Mouse (Mus musculus) hindbrain, embryonic 15.5 days (tissue): ENCODE results near the gene Il17rc. TPM values are rescaled to one million over a fixed set of nuclear protein-coding genes. Genes with fewer than 3 reads are reported as not detected.

Experiments
- ATAC-seq: fragments of 200-750 bp; cut with Nextera tagmentation; 2 replicates; pipeline ENCODE4 v1.8.0; 2017; ENCODE audit warnings: low read depth, moderate number of reproducible peaks, moderate TSS enrichment; ENCODE audit not compliant: low FRiP score
- H3K27ac ChIP-seq: fragments of 300-500 bp; sonication (generic); replicated peaks from 2 replicates; pipeline ENCODE4 v1.5.1; 2015; ENCODE audit warnings: mild to moderate bottlenecking, inconsistent platforms
- H3K27me3 ChIP-seq: fragments of 300-500 bp; sonication (generic); 2 replicates; pipeline ENCODE4 v1.6.1; 2015; ENCODE audit warnings: control low read depth, inconsistent platforms
- H3K36me3 ChIP-seq: fragments of 300-500 bp; sonication (generic); 2 replicates; pipeline ENCODE4 v1.6.1; 2015; ENCODE audit warnings: control low read depth, inconsistent platforms
- H3K4me1 ChIP-seq: fragments of 300-500 bp; sonication (generic); replicated peaks from 2 replicates; pipeline ENCODE4 v1.6.1; 2015; ENCODE audit warnings: control low read depth, inconsistent platforms
- H3K4me2 ChIP-seq: fragments of 300-500 bp; sonication (generic); 2 replicates; pipeline ENCODE4 v1.6.1; 2015; ENCODE audit warnings: moderate library complexity, mild to moderate bottlenecking, inconsistent platforms
- H3K4me3 ChIP-seq: fragments of 300-500 bp; sonication (generic); 2 replicates; pipeline ENCODE4 v1.5.1; 2015; ENCODE audit warnings: mild to moderate bottlenecking, inconsistent platforms
- H3K9ac ChIP-seq: fragments of 300-500 bp; sonication (generic); 2 replicates; pipeline ENCODE4 v1.6.1; 2015; ENCODE audit warnings: inconsistent platforms
- H3K9me3 ChIP-seq: fragments of 300-500 bp; sonication (generic); 2 replicates; pipeline ENCODE4 v1.6.1; 2016; ENCODE audit warnings: control low read depth, inconsistent platforms
- WGBS: fragments of 180-500 bp; shearing (Covaris S2); methylation state at CpG from one replicate; pipeline ENCODE4 v1.1.7; 2015; 5-methylcytosine and 5-hydroxymethylcytosine counted together
- polyA plus RNA-seq: library from polyadenylated mRNA; unstranded; fragments of >200 nt; fragmentation: Nextera tagmentation; extraction: Ambion mirVana; gene quantifications from 2 replicates; pipeline ENCODE4 v1.2.1, GENCODE M21; 2015

Gene Il17rc
- polyA plus RNA-seq, 1 experiment from 2014 or later, result 3.2 TPM

DNA sequence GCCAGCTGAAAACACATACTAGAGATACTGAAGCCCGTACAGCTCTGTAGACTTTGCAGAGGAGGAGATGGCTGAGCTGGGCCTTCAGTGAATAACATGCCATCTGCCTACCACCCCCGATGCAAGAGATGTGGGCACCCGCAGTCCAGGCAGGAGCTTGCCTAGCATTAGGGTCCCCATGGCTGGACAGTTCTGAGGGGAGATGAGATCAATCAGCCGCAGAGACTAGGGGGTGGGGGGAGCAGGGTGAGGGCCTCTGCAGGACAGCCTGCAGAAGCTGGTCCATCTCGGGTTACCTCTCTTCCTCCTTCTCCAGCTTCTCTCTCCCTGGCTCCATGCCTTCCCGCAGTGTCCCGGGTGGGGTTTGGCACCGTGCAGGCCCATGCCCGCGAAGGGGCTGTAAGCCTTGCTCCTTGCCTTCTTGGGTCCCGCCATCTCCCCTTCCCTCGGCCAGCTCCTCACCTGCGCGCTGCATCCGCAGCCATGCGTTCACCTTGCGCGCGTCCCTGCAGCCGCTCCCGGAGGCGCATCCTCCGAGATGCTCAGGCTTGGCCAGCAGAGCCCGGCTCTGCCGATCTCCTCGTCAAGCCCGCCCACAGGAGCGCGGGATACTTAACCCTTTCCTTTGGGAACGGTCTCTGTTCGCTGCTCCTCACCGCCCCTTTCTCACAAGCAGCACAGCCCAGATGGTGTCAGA is 30.3 kb downstream of the Il17rc start, which contains the start of gene Prrt3:
Prrt3 (minus strand) TSS at position 544 of the 697 bp plus-strand sequence.
- Histone ChIP-seq H3K27me3 (no peaks in the 10 kb centered on the region), H3K9me3 (no peaks in the 10 kb centered on the region), H3K4me2 (peak within 1 kb of the TSS; percentile 62), H3K36me3 (no peaks in the 10 kb centered on the region), H3K4me3 (peak within 1 kb of the TSS; percentile 53), H3K27ac (peak within 1 kb of the TSS; percentile 75), H3K4me1 (peaks cover 9% of the 10 kb centered on the region), H3K9ac (peak within 1 kb of the TSS; percentile 68)
- peak; percentile 89 for ATAC-seq
- WGBS, result 1% methylated on average over 32 of the region's 32 CpGs

GRCm38 (mm10) chr6:113502801-113503200 is 31.6 kb downstream of the Il17rc start:
- 70% methylated on average over 2 of the region's 2 CpGs for WGBS
- no peak for ATAC-seq
- Histone ChIP-seq H3K4me1 (peaks cover 9% of the 10 kb centered on the region), H3K9me3 (no peaks in the 10 kb centered on the region), H3K36me3 (no peaks in the 10 kb centered on the region), H3K9ac (no peak overlapping the region), H3K4me2 (no peak overlapping the region), H3K27ac (no peak overlapping the region), H3K27me3 (no peaks in the 10 kb centered on the region), H3K4me3 (no peak overlapping the region)

- no peak overlapping the region for H3K27ac ChIP-seq
- no peak overlapping the region for H3K4me2 ChIP-seq
- no peak overlapping the region for H3K9ac ChIP-seq
- no peaks in the 10 kb centered on the region for H3K36me3 ChIP-seq
- WGBS, result 73% methylated on average over 1 of the region's 1 CpGs
- H3K4me3 ChIP-seq, result no peak overlapping the region
- peaks cover 6% of the 10 kb centered on the region for H3K4me1 ChIP-seq
- no peak for ATAC-seq
- H3K27me3 ChIP-seq, result no peaks in the 10 kb centered on the region
- H3K9me3 ChIP-seq, result no peaks in the 10 kb centered on the region
Observed at GRCm38 (mm10) chr6:113505689-113506088, 34.5 kb downstream of the Il17rc start.

- Histone ChIP-seq H3K4me3 (no peak overlapping the region), H3K36me3 (peaks cover 2% of the 10 kb centered on the region; the same call in 1 of the 2 replicates), H3K27ac (no peak overlapping the region), H3K27me3 (no peaks in the 10 kb centered on the region), H3K9ac (no peak overlapping the region), H3K4me2 (no peak overlapping the region), H3K9me3 (no peaks in the 10 kb centered on the region), H3K4me1 (no peaks in the 10 kb centered on the region; the same call in 1 of the 2 replicates)
- ATAC-seq, result no peak
Observed at GRCm38 (mm10) chr6:113507130-113507529, 35.9 kb downstream of the Il17rc start.

DNA sequence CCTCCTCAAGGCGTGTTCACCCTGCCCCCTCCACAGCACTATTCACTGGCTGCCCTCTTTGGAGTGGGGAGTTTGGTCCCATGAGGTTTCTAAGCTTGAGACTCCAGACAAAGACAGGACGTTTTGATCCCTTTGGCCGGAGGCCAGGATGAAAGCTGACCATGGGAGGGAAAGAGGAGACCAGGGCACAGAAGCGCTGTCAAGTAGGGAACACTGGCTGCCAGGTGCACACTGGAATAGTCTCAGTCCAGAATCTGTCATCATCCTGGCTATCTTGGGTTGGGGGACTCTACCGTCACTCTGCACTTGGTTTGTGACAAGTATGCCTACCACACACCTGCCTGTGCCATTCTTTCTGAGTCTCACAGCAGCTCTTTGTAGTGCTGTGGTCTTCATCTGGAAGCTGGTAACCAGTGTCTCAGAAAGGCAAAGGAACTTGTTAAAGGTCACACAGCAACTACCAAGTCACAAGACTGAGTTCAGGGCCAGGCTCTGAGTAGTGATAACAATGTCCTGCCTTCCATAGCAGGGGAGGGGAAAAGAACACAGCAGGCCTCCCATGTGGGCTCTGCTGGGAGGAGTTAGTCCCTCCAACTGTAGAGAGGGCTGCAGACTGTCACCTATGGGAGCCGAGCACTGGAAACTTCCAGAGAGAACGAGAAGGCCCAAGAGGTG is 37.2 kb downstream of the Il17rc start:
- Histone ChIP-seq H3K9me3 (no peaks in the 10 kb centered on the region), H3K36me3 (peaks cover 6% of the 10 kb centered on the region), H3K27me3 (no peaks in the 10 kb centered on the region), H3K4me1 (no peaks in the 10 kb centered on the region), H3K4me2 (no peak overlapping the region), H3K27ac (no peak overlapping the region), H3K4me3 (no peak overlapping the region), H3K9ac (no peak overlapping the region)
- ATAC-seq, result 0 out of 2 replicates have a peak, but pooled peaks have one; percentile 42
- 62% methylated on average over 7 of the region's 7 CpGs for WGBS

DNA sequence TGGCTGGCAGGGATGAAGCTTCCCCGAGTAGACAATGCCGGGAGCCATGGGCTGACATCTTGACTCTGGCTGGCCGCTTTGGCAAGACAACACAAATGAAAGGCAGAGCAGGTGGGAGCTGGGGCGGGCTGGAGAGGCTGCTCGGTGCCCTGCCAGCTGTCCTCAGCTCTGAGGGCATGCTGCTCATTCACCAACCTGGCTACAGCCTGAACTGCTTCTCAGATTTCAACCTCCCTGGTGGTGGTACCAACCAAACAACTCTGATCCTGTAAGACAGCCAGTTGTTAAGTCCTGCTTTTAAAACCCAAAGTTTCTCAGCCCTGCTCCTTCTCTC is 37.7 kb downstream of the Il17rc start:
- H3K4me2 ChIP-seq, result no peak overlapping the region
- H3K27ac ChIP-seq, result no peak overlapping the region
- no peak overlapping the region for H3K4me3 ChIP-seq
- no peaks in the 10 kb centered on the region for H3K27me3 ChIP-seq
- no peaks in the 10 kb centered on the region for H3K4me1 ChIP-seq
- H3K36me3 ChIP-seq, result peaks cover 11% of the 10 kb centered on the region
- 37% methylated on average over 5 of the region's 5 CpGs for WGBS
- no peak overlapping the region for H3K9ac ChIP-seq
- no peak for ATAC-seq
- no peaks in the 10 kb centered on the region for H3K9me3 ChIP-seq

GRCm38 (mm10) chr6:113513944-113514343 is 42.7 kb downstream of the Il17rc start:
- H3K4me3 ChIP-seq, result no peak overlapping the region
- H3K27me3 ChIP-seq, result no peaks in the 10 kb centered on the region
- ATAC-seq, result no peak
- H3K4me1 ChIP-seq, result no peaks in the 10 kb centered on the region
- 92% methylated on average over 6 of the region's 6 CpGs for WGBS
- H3K36me3 ChIP-seq, result peaks cover 62% of the 10 kb centered on the region
- no peak overlapping the region for H3K4me2 ChIP-seq
- no peaks in the 10 kb centered on the region for H3K9me3 ChIP-seq
- H3K9ac ChIP-seq, result no peak overlapping the region
- no peak overlapping the region for H3K27ac ChIP-seq

GRCm38 (mm10) chr6:113514600-113514999 is 43.4 kb downstream of the Il17rc start:
- Histone ChIP-seq H3K36me3 (peaks cover 68% of the 10 kb centered on the region), H3K4me3 (no peak overlapping the region), H3K4me2 (no peak overlapping the region), H3K27me3 (no peaks in the 10 kb centered on the region), H3K27ac (no peak overlapping the region), H3K9me3 (no peaks in the 10 kb centered on the region), H3K4me1 (no peaks in the 10 kb centered on the region), H3K9ac (no peak overlapping the region)
- WGBS, result 97% methylated on average over 3 of the region's 3 CpGs
- ATAC-seq, result no peak

DNA sequence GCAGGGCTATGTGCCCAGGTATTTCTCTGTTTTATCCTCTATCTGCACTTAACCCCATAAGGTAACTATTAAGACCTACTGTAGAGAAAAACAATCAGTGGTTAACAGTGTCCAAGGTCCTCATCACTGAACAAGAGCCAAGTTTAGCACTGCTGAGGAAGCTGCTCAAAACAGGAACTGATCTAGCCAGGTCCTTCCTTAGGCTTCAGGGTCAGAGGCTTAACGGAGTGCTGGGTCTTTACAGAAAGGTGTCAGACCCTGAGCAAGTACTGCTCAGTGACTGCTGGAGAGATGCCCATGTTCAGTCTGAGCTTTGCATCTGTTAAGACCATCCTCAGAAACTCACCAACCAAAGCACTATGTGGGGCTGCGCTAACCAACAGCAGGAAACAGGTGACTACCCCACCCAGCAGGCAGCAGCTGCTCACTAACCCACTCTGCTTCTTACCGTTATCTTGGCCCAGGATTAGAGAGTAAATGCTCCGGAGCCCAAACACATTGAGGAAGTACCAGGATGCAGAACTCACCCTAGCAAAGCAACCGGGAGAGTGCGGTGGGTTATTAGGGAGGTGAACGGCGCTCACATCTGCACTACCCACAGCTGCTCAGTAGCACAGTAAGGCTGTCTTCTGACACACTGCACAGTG is 46.3 kb downstream of the Il17rc start:
- Histone ChIP-seq H3K9me3 (no peaks in the 10 kb centered on the region), H3K4me2 (no peak overlapping the region), H3K4me3 (no peak overlapping the region), H3K27me3 (no peaks in the 10 kb centered on the region), H3K36me3 (peaks cover 92% of the 10 kb centered on the region), H3K4me1 (no peaks in the 10 kb centered on the region), H3K9ac (no peak overlapping the region), H3K27ac (no peak overlapping the region)
- WGBS, result 93% methylated on average over 8 of the region's 8 CpGs
- ATAC-seq, result no peak

DNA sequence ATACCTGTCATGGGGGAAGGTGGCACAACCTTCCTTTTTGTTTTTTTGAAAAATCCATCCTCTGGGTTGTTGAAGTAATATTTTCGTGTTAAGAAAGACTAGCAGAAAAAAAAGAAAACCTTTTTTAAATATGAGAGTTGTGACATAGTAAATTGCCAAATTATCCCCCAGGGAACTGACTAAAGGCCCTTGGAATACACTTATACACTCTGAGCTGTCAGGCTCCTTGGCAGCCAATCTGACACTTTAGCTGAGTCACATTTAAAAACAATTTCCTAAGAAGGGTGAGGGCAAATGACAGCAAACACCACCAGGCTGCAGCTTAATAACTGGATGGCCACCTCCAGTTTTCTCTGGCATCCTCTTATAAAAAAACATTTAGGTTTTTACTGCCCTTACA is 51.1 kb downstream of the Il17rc start:
- H3K9ac ChIP-seq, result no peak overlapping the region
- H3K4me2 ChIP-seq, result no peak overlapping the region
- no peaks in the 10 kb centered on the region for H3K9me3 ChIP-seq
- WGBS, result 97% methylated on average over 1 of the region's 1 CpGs
- H3K27me3 ChIP-seq, result no peaks in the 10 kb centered on the region
- no peaks in the 10 kb centered on the region for H3K4me1 ChIP-seq
- no peak for ATAC-seq
- H3K36me3 ChIP-seq, result peaks cover 63% of the 10 kb centered on the region
- H3K27ac ChIP-seq, result no peak overlapping the region
- no peak overlapping the region for H3K4me3 ChIP-seq

- Histone ChIP-seq H3K4me2 (no peak overlapping the region), H3K27ac (no peak overlapping the region), H3K9me3 (no peaks in the 10 kb centered on the region), H3K4me3 (no peak overlapping the region), H3K27me3 (no peaks in the 10 kb centered on the region), H3K9ac (no peak overlapping the region), H3K36me3 (peaks cover 51% of the 10 kb centered on the region), H3K4me1 (0 out of 2 replicates have a peak, but pooled peaks cover 4% of the 10 kb centered on the region)
- WGBS, result 89% methylated on average over 8 of the region's 8 CpGs
- no peak for ATAC-seq
Observed at GRCm38 (mm10) chr6:113523420-113523819, 52.2 kb downstream of the Il17rc start.
